Mouse (Mus musculus) heart, embryonic 12.5 days (tissue): ENCODE data around the gene Krt75. TPM values are rescaled to one million over a fixed set of nuclear protein-coding genes. Genes with fewer than 3 reads are reported as not detected.
"Not testable (repeated sequence)": the region's sequence is repeated elsewhere in the genome, so short reads cannot be mapped to it uniquely, and the experiment has no call there.

Experiments
- ATAC-seq: fragments of 200-750 bp; cut with Nextera tagmentation; 2 replicates; pipeline ENCODE4 v1.8.0; 2017; ENCODE audit warnings: moderate TSS enrichment, moderate library complexity; ENCODE audit not compliant: insufficient number of reproducible peaks, low FRiP score
- H3K27ac ChIP-seq: fragments of 300-500 bp; sonication (generic); 2 replicates; pipeline ENCODE4 v1.5.1; 2016; ENCODE audit warnings: mild to moderate bottlenecking, moderate library complexity; ENCODE audit not compliant: poor library complexity, severe bottlenecking
- H3K27me3 ChIP-seq: fragments of 300-500 bp; sonication (generic); replicated peaks from 2 replicates; pipeline ENCODE4 v1.6.1; 2016; ENCODE audit warnings: mild to moderate bottlenecking, moderate library complexity
- H3K36me3 ChIP-seq: fragments of 300-500 bp; sonication (generic); 2 replicates; pipeline ENCODE4 v1.6.1; 2016; ENCODE audit warnings: mild to moderate bottlenecking, moderate library complexity
- H3K4me1 ChIP-seq: fragments of 300-500 bp; sonication (generic); replicated peaks from 2 replicates; pipeline ENCODE4 v1.6.1; 2016; ENCODE audit warnings: mild to moderate bottlenecking
- H3K4me2 ChIP-seq: fragments of 300-500 bp; sonication (generic); 2 replicates; pipeline ENCODE4 v1.6.1; 2016; ENCODE audit warnings: mild to moderate bottlenecking, moderate library complexity
- H3K4me3 ChIP-seq: fragments of 300-500 bp; sonication (generic); 2 replicates; pipeline ENCODE4 v1.5.1; 2016; ENCODE audit warnings: mild to moderate bottlenecking
- H3K9ac ChIP-seq: fragments of 300-500 bp; sonication (generic); 2 replicates; pipeline ENCODE4 v1.6.1; 2016; ENCODE audit warnings: mild to moderate bottlenecking, moderate library complexity
- H3K9me3 ChIP-seq: fragments of 300-500 bp; sonication (generic); replicated peaks from 2 replicates; pipeline ENCODE4 v1.6.1; 2016; ENCODE audit warnings: mild to moderate bottlenecking, moderate library complexity
- WGBS: fragments of 180-500 bp; shearing (Covaris S2); methylation state at CpG from one replicate; pipeline ENCODE4 v1.1.7; 2016; 5-methylcytosine and 5-hydroxymethylcytosine counted together
- polyA plus RNA-seq: library from polyadenylated mRNA; unstranded; fragments of >200 nt; fragmentation: Nextera tagmentation; extraction: Ambion mirVana; gene quantifications from 2 replicates; pipeline ENCODE4 v1.2.1, GENCODE M21; 2016

Gene Krt75
- polyA plus RNA-seq, 1 experiment from 2014 or later = not detected

DNA sequence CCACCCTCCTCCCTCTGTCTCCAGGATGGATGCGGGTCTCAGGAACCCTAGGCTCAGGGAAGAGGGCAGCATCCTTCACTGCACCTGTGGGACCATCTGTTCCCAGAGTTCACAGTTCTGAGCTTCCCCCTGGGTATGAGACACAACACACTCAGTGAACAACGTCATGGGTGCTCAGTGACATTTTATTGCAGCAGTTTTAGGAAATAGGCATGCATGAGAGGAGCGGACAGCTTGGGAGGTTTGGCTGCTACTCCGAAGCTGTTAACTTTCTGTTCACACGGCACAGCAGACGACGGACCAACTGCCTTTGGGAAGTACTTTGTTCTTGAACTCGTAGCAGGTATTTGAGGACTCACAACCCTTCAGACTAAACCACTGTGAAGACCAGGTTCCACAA, 21.5 kb downstream of the Krt75 start:
- Histone ChIP-seq H3K4me3 (no peak overlapping the region), H3K9ac (no peak overlapping the region), H3K9me3 (no peaks in the 10 kb centered on the region), H3K4me1 (0 out of 2 replicates have a peak, but pooled peaks cover 5% of the 10 kb centered on the region), H3K36me3 (no peaks in the 10 kb centered on the region), H3K4me2 (no peak overlapping the region), H3K27ac (no peak overlapping the region), H3K27me3 (peaks cover 78% of the 10 kb centered on the region)
- 77% methylated on average over 8 of the region's 8 CpGs for WGBS
- no peak for ATAC-seq

DNA sequence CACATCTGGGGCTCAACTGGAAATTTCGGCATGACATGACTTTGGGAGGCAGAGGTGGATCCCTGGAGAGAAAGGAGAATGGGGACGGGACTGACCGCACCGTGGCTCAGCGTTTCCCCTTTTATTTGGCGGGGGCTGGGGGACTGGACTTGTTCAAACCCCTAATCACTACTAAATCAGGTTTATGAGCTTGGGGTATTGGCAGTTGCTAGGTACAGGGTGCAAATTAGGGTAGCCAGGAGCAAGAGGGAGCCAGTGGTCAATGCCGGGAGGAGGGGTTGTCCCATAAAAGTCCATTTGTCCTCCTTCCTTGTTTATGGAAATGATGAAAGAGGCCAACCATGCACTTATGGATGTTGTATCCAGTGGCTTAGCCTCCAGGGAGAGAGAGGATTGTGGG, 23.1 kb downstream of the Krt75 start, which contains the start of gene Krt82:
Gene Krt82, minus strand, starts transcription at position 101 of the 400 bp plus-strand sequence.
- WGBS = 79% methylated on average over 7 of the region's 7 CpGs
- H3K4me2 ChIP-seq = no peak within 1 kb of the TSS
- H3K9ac ChIP-seq = no peak within 1 kb of the TSS
- H3K4me1 ChIP-seq = 0 out of 2 replicates have a peak, but pooled peaks cover 5% of the 10 kb centered on the region
- H3K4me3 ChIP-seq = no peak within 1 kb of the TSS
- no peaks in the 10 kb centered on the region for H3K9me3 ChIP-seq
- H3K27ac ChIP-seq = no peak within 1 kb of the TSS
- H3K27me3 ChIP-seq = peaks cover 72% of the 10 kb centered on the region
- no peaks in the 10 kb centered on the region for H3K36me3 ChIP-seq
- ATAC-seq = no peak

DNA sequence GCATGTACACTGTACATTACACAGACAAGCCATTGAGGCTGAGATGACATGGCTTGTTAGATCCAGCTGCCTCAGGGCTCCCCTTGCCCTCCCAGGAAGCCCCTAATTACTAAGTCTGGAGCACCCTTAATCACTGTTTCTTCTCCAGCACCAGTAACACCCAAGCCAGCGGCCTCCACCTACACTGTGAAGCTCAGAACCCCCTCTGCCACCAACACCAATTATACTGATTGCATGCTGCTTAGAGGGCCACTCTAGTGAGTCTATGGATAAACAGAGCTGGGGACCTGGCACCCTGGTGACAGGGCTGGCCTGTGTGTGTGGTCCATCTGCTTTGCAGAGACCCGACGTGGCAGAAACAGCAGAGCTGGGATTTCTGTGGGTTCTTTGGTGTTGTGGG, 29.2 kb downstream of the Krt75 start:
- Histone ChIP-seq H3K36me3 (no peaks in the 10 kb centered on the region), H3K4me2 (no peak overlapping the region), H3K9me3 (no peaks in the 10 kb centered on the region), H3K9ac (no peak overlapping the region), H3K27me3 (peaks cover 56% of the 10 kb centered on the region), H3K4me1 (0 out of 2 replicates have a peak, but pooled peaks cover 4% of the 10 kb centered on the region), H3K4me3 (no peak overlapping the region), H3K27ac (no peak overlapping the region)
- 63% methylated on average over 3 of the region's 3 CpGs for WGBS
- ATAC-seq = no peak

DNA sequence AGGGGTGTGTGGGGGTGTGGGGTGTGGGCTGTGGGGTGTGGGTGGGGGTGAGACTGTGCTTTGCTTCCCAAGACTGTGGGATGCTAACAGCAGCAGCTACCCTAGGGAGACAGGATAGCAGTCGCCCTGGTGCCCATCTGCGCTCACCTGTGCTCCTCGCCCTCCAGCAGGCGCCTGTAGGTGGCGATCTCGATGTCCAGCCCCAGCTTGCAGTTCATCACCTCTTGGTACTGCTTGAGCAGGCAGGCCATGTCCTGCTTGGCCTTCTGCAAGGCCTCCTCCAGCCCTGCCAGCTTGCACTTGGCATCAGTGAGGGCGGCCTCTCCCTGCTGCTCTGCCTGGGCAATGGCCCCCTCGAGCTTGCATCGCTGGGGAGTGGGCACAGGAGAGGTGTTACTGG, 31.2 kb downstream of the Krt75 start:
- no peak for ATAC-seq

GRCm38 (mm10) chr15:101538580-101538900, 35.2 kb downstream of the Krt75 start:
- H3K9ac ChIP-seq = no peak overlapping the region
- ATAC-seq = no peak
- H3K9me3 ChIP-seq = no peaks in the 10 kb centered on the region
- H3K4me2 ChIP-seq = no peak overlapping the region
- H3K27me3 ChIP-seq = peaks cover 52% of the 10 kb centered on the region
- no peak overlapping the region for H3K4me3 ChIP-seq
- H3K4me1 ChIP-seq = 0 out of 2 replicates have a peak, but pooled peaks cover 4% of the 10 kb centered on the region
- 60% methylated on average over 4 of the region's 4 CpGs for WGBS
- no peaks in the 10 kb centered on the region for H3K36me3 ChIP-seq
- no peak overlapping the region for H3K27ac ChIP-seq

More for the DNA sequence above, 31.2 kb downstream of the Krt75 start:
- no peak overlapping the region for H3K4me3 ChIP-seq
- no peak overlapping the region for H3K9ac ChIP-seq
- peaks cover 50% of the 10 kb centered on the region for H3K27me3 ChIP-seq
- no peak overlapping the region for H3K4me2 ChIP-seq
- no peaks in the 10 kb centered on the region for H3K36me3 ChIP-seq
- H3K4me1 ChIP-seq = 0 out of 2 replicates have a peak, but pooled peaks cover 4% of the 10 kb centered on the region
- H3K27ac ChIP-seq = no peak overlapping the region
- 51% methylated on average over 9 of the region's 9 CpGs for WGBS
- no peaks in the 10 kb centered on the region for H3K9me3 ChIP-seq

GRCm38 (mm10) chr15:101537864-101538579, 35.7 kb downstream of the Krt75 start:
- H3K36me3 ChIP-seq = no peaks in the 10 kb centered on the region
- peaks cover 52% of the 10 kb centered on the region for H3K27me3 ChIP-seq
- H3K4me1 ChIP-seq = 0 out of 2 replicates have a peak, but pooled peaks cover 4% of the 10 kb centered on the region
- H3K4me3 ChIP-seq = no peak overlapping the region
- no peak overlapping the region for H3K27ac ChIP-seq
- no peaks in the 10 kb centered on the region for H3K9me3 ChIP-seq
- no peak for ATAC-seq
- no peak overlapping the region for H3K9ac ChIP-seq
- H3K4me2 ChIP-seq = no peak overlapping the region
- WGBS = 40% methylated on average over 7 of the region's 7 CpGs

GRCm38 (mm10) chr15:101536054-101536850, 37.5 kb downstream of the Krt75 start:
- H3K9me3 ChIP-seq = no peaks in the 10 kb centered on the region
- H3K9ac ChIP-seq = no peak overlapping the region
- H3K27me3 ChIP-seq = peaks cover 47% of the 10 kb centered on the region; the same call in 1 of the 2 replicates
- H3K27ac ChIP-seq = no peak overlapping the region
- no peaks in the 10 kb centered on the region for H3K36me3 ChIP-seq
- ATAC-seq = no peak
- H3K4me2 ChIP-seq = no peak overlapping the region
- H3K4me3 ChIP-seq = no peak overlapping the region
- 50% methylated on average over 9 of the region's 9 CpGs for WGBS
- H3K4me1 ChIP-seq = no peaks in the 10 kb centered on the region

- no peak for ATAC-seq
- no peaks in the 10 kb centered on the region for H3K9me3 ChIP-seq
- 81% methylated on average over 7 of the region's 7 CpGs for WGBS
These were observed 41.0 kb downstream of the Krt75 start, which contains the start of gene Krt84 for GRCm38 (mm10) chr15:101532720-101533119. Gene Krt84, minus strand, starts transcription at chr15:101532820.

GRCm38 (mm10) chr15:101522556-101523232, 51.0 kb downstream of the Krt75 start:
- H3K9me3 ChIP-seq = no peaks in the 10 kb centered on the region
- no peaks in the 10 kb centered on the region for H3K36me3 ChIP-seq
- H3K4me1 ChIP-seq = no peaks in the 10 kb centered on the region
- no peak overlapping the region for H3K4me2 ChIP-seq
- no peak for ATAC-seq
- H3K27ac ChIP-seq = no peak overlapping the region
- WGBS = 71% methylated on average over 4 of the region's 4 CpGs
- peaks cover 56% of the 10 kb centered on the region for H3K27me3 ChIP-seq
- H3K4me3 ChIP-seq = no peak overlapping the region
- H3K9ac ChIP-seq = no peak overlapping the region

More at GRCm38 (mm10) chr15:101532720-101533119, 41.0 kb downstream of the Krt75 start, which contains the start of gene Krt84:
- Histone ChIP-seq H3K27ac (no peak within 1 kb of the TSS), H3K4me2 (no peak within 1 kb of the TSS), H3K4me3 (no peak within 1 kb of the TSS), H3K9ac (no peak within 1 kb of the TSS), H3K27me3 (peaks cover 35% of the 10 kb centered on the region), H3K36me3 (no peaks in the 10 kb centered on the region), H3K4me1 (no peaks in the 10 kb centered on the region)

GRCm38 (mm10) chr15:101519792-101520191, 53.9 kb downstream of the Krt75 start:
- no peak overlapping the region for H3K9ac ChIP-seq
- H3K36me3 ChIP-seq = no peaks in the 10 kb centered on the region
- no peak overlapping the region for H3K4me2 ChIP-seq
- H3K9me3 ChIP-seq = no peaks in the 10 kb centered on the region; the same call in 1 of the 2 replicates
- 14% methylated on average over 2 of the region's 2 CpGs for WGBS
- ATAC-seq = no peak
- peaks cover 36% of the 10 kb centered on the region for H3K27me3 ChIP-seq
- H3K4me3 ChIP-seq = no peak overlapping the region
- H3K27ac ChIP-seq = no peak overlapping the region
- no peaks in the 10 kb centered on the region for H3K4me1 ChIP-seq

DNA sequence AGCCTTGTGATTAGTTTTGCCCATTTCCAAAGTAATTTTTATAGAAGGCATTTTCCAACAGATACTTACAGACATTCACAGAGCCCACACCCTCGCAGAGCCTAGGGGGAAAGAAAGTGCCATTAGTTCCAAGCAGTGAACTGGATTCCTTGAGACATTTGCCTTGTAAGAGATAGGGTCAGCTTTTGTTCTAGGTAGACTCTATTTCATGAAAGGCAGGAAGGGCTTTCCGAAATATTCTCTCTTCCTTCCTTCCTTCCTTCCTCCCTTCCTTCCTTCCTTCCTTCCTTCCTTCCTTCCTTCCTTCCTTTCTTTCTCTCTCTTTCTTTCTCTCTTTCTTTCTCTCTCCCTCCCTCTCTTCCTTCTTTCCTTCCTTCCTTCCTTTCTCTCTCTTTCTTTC, 56.5 kb downstream of the Krt75 start, which contains the start of gene Gm49425:
Gene Gm49425, minus strand, starts transcription at position 101 of the 400 bp plus-strand sequence.
- not testable (repeated sequence) for H3K36me3 ChIP-seq, H3K27ac ChIP-seq, H3K4me1 ChIP-seq, H3K9ac ChIP-seq, H3K9me3 ChIP-seq, H3K4me2 ChIP-seq, ATAC-seq, H3K4me3 ChIP-seq
- WGBS = 73% methylated on average over 2 of the region's 2 CpGs
- peaks cover 27% of the 10 kb centered on the region for H3K27me3 ChIP-seq
